Mouse (Mus musculus) erythroblast, embryonic 14.5 days (primary cell): ENCODE data around the gene Cab39l. TPM values are rescaled to one million over a fixed set of nuclear protein-coding genes. Genes with fewer than 3 reads are reported as not detected.

Experiments used
- H3K27me3 ChIP-seq: 2 replicates; pipeline ENCODE4 v1.6.1; 2012; ENCODE audit warnings: inconsistent platforms; ENCODE audit not compliant: control insufficient read depth
- H3K36me3 ChIP-seq: 2 replicates; pipeline ENCODE4 v1.6.1; 2012; ENCODE audit warnings: mild to moderate bottlenecking, inconsistent platforms; ENCODE audit not compliant: control insufficient read depth
- H3K4me1 ChIP-seq: 2 replicates; pipeline ENCODE4 v1.6.1; 2012; ENCODE audit warnings: inconsistent platforms; ENCODE audit not compliant: control insufficient read depth
- H3K4me3 ChIP-seq: replicated peaks from 2 replicates; pipeline ENCODE3; 2012; ENCODE audit warnings: moderate library complexity, mild to moderate bottlenecking, inconsistent platforms
- H3K9me3 ChIP-seq: 2 replicates; pipeline ENCODE4 v1.6.1; 2012; ENCODE audit warnings: low read length, inconsistent platforms, mixed read lengths; ENCODE audit not compliant: control insufficient read depth
- GATA1 ChIP-seq: IDR thresholded peaks from 2 replicates; pipeline ENCODE4 v1.6.1; 2012; ENCODE audit warnings: low read length, inconsistent platforms, mixed read lengths
- TAL1 ChIP-seq: IDR thresholded peaks from 3 replicates; pipeline ENCODE4 v1.6.1; 2012; ENCODE audit warnings: low read length, inconsistent platforms, mixed read lengths
- polyA plus RNA-seq: library from polyadenylated mRNA; stranded (reverse); fragments of >175 nt; gene quantifications from 2 replicates; pipeline ENCODE4 v1.2.3, GENCODE M21; 2012

Cab39l gene
- polyA plus RNA-seq, 1 experiment: 0.31 TPM

GRCm38 (mm10) chr14:59629308-59629707 is 188.5 kb downstream of the Cab39l start:
- no peak for TF ChIP-seq GATA1
- TF ChIP-seq TAL1: no peak
- Histone ChIP-seq H3K4me3 (no peak overlapping the region), H3K9me3 (no peaks in the 10 kb centered on the region), H3K36me3 (no peaks in the 10 kb centered on the region), H3K27me3 (peaks cover 27% of the 10 kb centered on the region), H3K4me1 (no peaks in the 10 kb centered on the region)

GRCm38 (mm10) chr14:59630096-59630495 is 189.3 kb downstream of the Cab39l start:
- no peaks in the 10 kb centered on the region for H3K36me3 ChIP-seq
- H3K4me1 ChIP-seq: no peaks in the 10 kb centered on the region
- no peak overlapping the region for H3K4me3 ChIP-seq
- TF ChIP-seq GATA1 (no peak), TAL1 (no peak)
- H3K27me3 ChIP-seq: peaks cover 19% of the 10 kb centered on the region
- no peaks in the 10 kb centered on the region for H3K9me3 ChIP-seq

- TF ChIP-seq GATA1: no peak
- no peak for TF ChIP-seq TAL1
- no peaks in the 10 kb centered on the region for H3K9me3 ChIP-seq
- no peak overlapping the region for H3K4me3 ChIP-seq
- 0 out of 2 replicates have a peak, but pooled peaks cover 1% of the 10 kb centered on the region for H3K27me3 ChIP-seq
- no peaks in the 10 kb centered on the region for H3K36me3 ChIP-seq
- no peaks in the 10 kb centered on the region for H3K4me1 ChIP-seq
Measured at GRCm38 (mm10) chr14:59632067-59632466, 191.3 kb downstream of the Cab39l start.

- Histone ChIP-seq H3K36me3 (no peaks in the 10 kb centered on the region), H3K27me3 (no peaks in the 10 kb centered on the region), H3K4me3 (no peak overlapping the region), H3K4me1 (no peaks in the 10 kb centered on the region), H3K9me3 (no peaks in the 10 kb centered on the region)
- TF ChIP-seq TAL1 (no peak), GATA1 (no peak)
Measured at GRCm38 (mm10) chr14:59633295-59633898, 192.6 kb downstream of the Cab39l start.

GRCm38 (mm10) chr14:59633988-59634387 is 193.2 kb downstream of the Cab39l start:
- H3K27me3 ChIP-seq: no peaks in the 10 kb centered on the region
- TF ChIP-seq GATA1: no peak
- no peak for TF ChIP-seq TAL1
- H3K36me3 ChIP-seq: no peaks in the 10 kb centered on the region
- H3K4me3 ChIP-seq: no peak overlapping the region
- H3K9me3 ChIP-seq: no peaks in the 10 kb centered on the region
- H3K4me1 ChIP-seq: no peaks in the 10 kb centered on the region

Other genes with a start within 250 kb of the Cab39l start
- gene Rcbtb1, start 239.8 kb upstream of the Cab39l start, polyA plus RNA-seq: 0.28 and 0.67 TPM in 2 replicates
- not detected in 2 replicates for gene Gm6904, start 180.8 kb upstream of the Cab39l start, polyA plus RNA-seq
- not detected in 2 replicates for gene Phf11a, start 143.4 kb upstream of the Cab39l start, polyA plus RNA-seq
- gene Phf11b, start 99.6 kb upstream of the Cab39l start, polyA plus RNA-seq: not detected in 2 replicates
- gene Phf11d, start 75.5 kb upstream of the Cab39l start, polyA plus RNA-seq: not detected in 2 replicates
- 0.04 TPM in 1 of 2 replicates, not detected in the other for gene Phf11c, start 45.6 kb upstream of the Cab39l start, polyA plus RNA-seq
- gene Setdb2, start 88 bp upstream of the Cab39l start, polyA plus RNA-seq: 0.06 and 0.29 TPM in 2 replicates
- 2.8 and 3.5 TPM in 2 replicates for gene Cdadc1, start 157.0 kb downstream of the Cab39l start, polyA plus RNA-seq
- not detected in 2 replicates for gene Shisa2, start 184.3 kb downstream of the Cab39l start, polyA plus RNA-seq